14 mouse cellular contexts compared by ENCODE assay signal in genomic region chr5:128443848-128444247, GRCm38 (mm10). TPM values are rescaled to one million over a fixed set of nuclear protein-coding genes. Genes with fewer than 3 reads are reported as not detected.
DNase-seq lines count a peak whose midpoint lies in the region; ATAC-seq and TF ChIP-seq lines count a peak whose summit lies in the region.
"Had no signal": no experiment of that assay in that cellular context is flagged by ENCODE, and none has a peak within 500 bp of the region (broad histone marks: within the 10 kb centered on the region; RNA-seq: fewer than 3 reads in every experiment).

No protein-coding gene starts in this region.

- H3K9me3 ChIP-seq in intestine, embryonic 15.5 days, result no peaks in the 10 kb centered on the region
- no peaks in the 10 kb centered on the region for H3K9me3 ChIP-seq in intestine, embryonic 16.5 days (ENCODE audit: control insufficient read depth, low read length)
- no peaks in the 10 kb centered on the region for H3K9me3 ChIP-seq in hindbrain, embryonic 13.5 days
- H3K9me3 ChIP-seq in midbrain, embryonic 15.5 days, result no peaks in the 10 kb centered on the region

- no peak overlapping the region for H3K4me3 ChIP-seq in intestine, embryonic 15.5 days (replicated peaks)
- H3K4me3 ChIP-seq in intestine, embryonic 16.5 days (ENCODE audit: low read length), result no peak overlapping the region
- H3K4me3 ChIP-seq in cortical plate, adult 2 months (ENCODE audit: insufficient read depth, low read length), result peak overlapping the region; percentile 0; the same call in 1 of the 2 replicates
- peak overlapping the region; percentile 24 for H3K4me3 ChIP-seq in hindbrain, embryonic 13.5 days
- H3K4me3 ChIP-seq in midbrain, embryonic 15.5 days, result peak overlapping the region; percentile 23; the same call in 1 of the 2 replicates

- no peak overlapping the region for H3K9ac ChIP-seq in intestine, embryonic 15.5 days
- no peak overlapping the region for H3K9ac ChIP-seq in intestine, embryonic 16.5 days (ENCODE audit: low read depth, low read length)
- H3K9ac ChIP-seq in hindbrain, embryonic 13.5 days, result no peak overlapping the region; the same call in 1 of the 2 replicates
- H3K9ac ChIP-seq in midbrain, embryonic 15.5 days, result no peak overlapping the region

- H3K36me3 ChIP-seq in intestine, embryonic 15.5 days, result no peaks in the 10 kb centered on the region
- no peaks in the 10 kb centered on the region for H3K36me3 ChIP-seq in intestine, embryonic 16.5 days (ENCODE audit: control insufficient read depth, insufficient read depth, low read length)
- H3K36me3 ChIP-seq in hindbrain, embryonic 13.5 days, result no peaks in the 10 kb centered on the region
- H3K36me3 ChIP-seq in midbrain, embryonic 15.5 days (replicated peaks), result no peaks in the 10 kb centered on the region

- DNase-seq in cerebellum, adult 9-11 months, result no peak
- no peak for DNase-seq in left cerebral cortex, adult 11 months (ENCODE audit: low spot score)
- DNase-seq: kidney, postnatal 14 days; right cerebral cortex, adult 18-20 months had no signal

- peak overlapping the region; percentile 38; the same call in 1 of the 2 replicates for H3K4me2 ChIP-seq in intestine, embryonic 15.5 days (replicated peaks)
- H3K4me2 ChIP-seq in intestine, embryonic 16.5 days (ENCODE audit: low read depth, low read length), result no peak overlapping the region
- peak overlapping the region; percentile 47; the same call in 1 of the 2 replicates for H3K4me2 ChIP-seq in hindbrain, embryonic 13.5 days
- peak overlapping the region; percentile 51; the same call in 1 of the 2 replicates for H3K4me2 ChIP-seq in midbrain, embryonic 15.5 days

- 39% methylated on average over 4 of the region's 4 CpGs for WGBS in intestine, embryonic 15.5 days
- 53% methylated on average over 4 of the region's 4 CpGs for WGBS in intestine, embryonic 16.5 days
- WGBS in hindbrain, embryonic 13.5 days, result 35% methylated on average over 4 of the region's 4 CpGs
- WGBS in midbrain, embryonic 15.5 days, result 27% methylated on average over 4 of the region's 4 CpGs

- no peak for ATAC-seq in intestine, embryonic 15.5 days
- ATAC-seq in intestine, embryonic 16.5 days, result no peak
- ATAC-seq in hindbrain, embryonic 13.5 days (ENCODE audit: low FRiP score), result no peak
- no peak for ATAC-seq in midbrain, embryonic 15.5 days (replicated peaks)
- no peak for ATAC-seq in erythroblast, adult 5-6 weeks (replicated peaks; ENCODE audit: low FRiP score, poor library complexity, severe bottlenecking)

- H3K27ac ChIP-seq in intestine, embryonic 15.5 days, result no peak overlapping the region
- no peak overlapping the region for H3K27ac ChIP-seq in intestine, embryonic 16.5 days (ENCODE audit: low read length)
- H3K27ac ChIP-seq in cortical plate, adult 2 months (ENCODE audit: insufficient read depth, low read length), result no peak overlapping the region
- H3K27ac ChIP-seq in hindbrain, embryonic 13.5 days, result no peak overlapping the region
- no peak overlapping the region for H3K27ac ChIP-seq in midbrain, embryonic 15.5 days

- TF ChIP-seq CTCF in cortical plate, adult 2 months (IDR thresholded peaks at IDR 0.05; ENCODE audit: extremely low read depth, insufficient read depth, low read length), result no peak

- no peak for TF ChIP-seq POLR2A in cortical plate, adult 2 months (IDR thresholded peaks at IDR 0.05; ENCODE audit: extremely low read depth, insufficient read depth, low read length)

- H3K4me1 ChIP-seq in intestine, embryonic 15.5 days (replicated peaks), result 0 out of 2 replicates have a peak, but pooled peaks cover 4% of the 10 kb centered on the region
- H3K4me1 ChIP-seq in intestine, embryonic 16.5 days (ENCODE audit: control insufficient read depth, insufficient read depth, low read length), result no peaks in the 10 kb centered on the region
- no peaks in the 10 kb centered on the region for H3K4me1 ChIP-seq in cortical plate, adult 2 months (ENCODE audit: control insufficient read depth, insufficient read depth, low read length)
- peaks cover 17% of the 10 kb centered on the region for H3K4me1 ChIP-seq in hindbrain, embryonic 13.5 days (replicated peaks)
- peaks cover 5% of the 10 kb centered on the region; the same call in 1 of the 2 replicates for H3K4me1 ChIP-seq in midbrain, embryonic 15.5 days

- H3K27me3 ChIP-seq in intestine, embryonic 15.5 days (replicated peaks), result peaks cover 27% of the 10 kb centered on the region
- H3K27me3 ChIP-seq in intestine, embryonic 16.5 days (replicated peaks; ENCODE audit: control insufficient read depth, insufficient read depth, low read length), result peaks cover 19% of the 10 kb centered on the region
- H3K27me3 ChIP-seq in hindbrain, embryonic 13.5 days, result peaks cover 72% of the 10 kb centered on the region
- H3K27me3 ChIP-seq in midbrain, embryonic 15.5 days (replicated peaks), result peaks cover 35% of the 10 kb centered on the region
- H3K27me3 ChIP-seq: CH12.LX had no signal

RNA-seq across cellular contexts. Expression of gene Tmem132d, which starts 11.0 kb away (rescaled TPM):
- polyA plus RNA-seq in intestine, embryonic 15.5 days (2015; fragmentation: Nextera tagmentation; extraction: Ambion mirVana), result 0.03 and 0.10 TPM in 2 replicates
- polyA plus RNA-seq in intestine, embryonic 16.5 days (2015; fragmentation: Nextera tagmentation; extraction: Ambion mirVana), result not detected in 2 replicates
- 24.8 and 27.6 TPM in 2 replicates for polyA plus RNA-seq in cortical plate, adult 2 months (2012; rRNA removed)
- 1.9 and 2.8 TPM in 2 replicates for polyA plus RNA-seq in hindbrain, embryonic 13.5 days (2015; fragmentation: Nextera tagmentation; extraction: Ambion mirVana)
- polyA plus RNA-seq in midbrain, embryonic 15.5 days (2015; fragmentation: Nextera tagmentation; extraction: Ambion mirVana), result 3.2 and 3.4 TPM in 2 replicates
- not detected in 2 replicates for total RNA-seq in erythroblast, adult 5-6 weeks (2015; ENCODE audit: low replicate concordance)
- total RNA-seq in erythroblast, adult 5-6 weeks (2017; ENCODE audit: low replicate concordance), result not detected in 2 replicates
- total RNA-seq: CH12.LX; heart, adult 8-10 months; liver, adult 2 months; monocyte, adult 5-6 weeks had no signal
- polyA plus RNA-seq: liver, adult 2 months had no signal

Comparison
In these comparisons a context has a peak if more than half of its experiments do, and no peak if none do; other contexts are left out.
1. H3K4me3 ChIP-seq: peak in cortical plate, adult 2 months (single experiment), hindbrain, embryonic 13.5 days (single experiment) and midbrain, embryonic 15.5 days (single experiment); none in intestine, embryonic 15.5 days (single experiment) and intestine, embryonic 16.5 days (single experiment).